Mouse (Mus musculus) heart, embryonic 11.5 days (tissue): ENCODE measurements around the gene Vamp5. TPM values are rescaled to one million over a fixed set of nuclear protein-coding genes. Genes with fewer than 3 reads are reported as not detected.

Experiments used
- ATAC-seq: fragments of 200-750 bp; cut with Nextera tagmentation; replicated peaks from 2 replicates; pipeline ENCODE4 v1.8.0; 2017; ENCODE audit warnings: moderate library complexity; ENCODE audit not compliant: insufficient number of reproducible peaks, low FRiP score, low TSS enrichment
- H3K27ac ChIP-seq: fragments of 300-500 bp; sonication (generic); 2 replicates; pipeline ENCODE4 v1.5.1; 2014; ENCODE audit warnings: mild to moderate bottlenecking, low read depth, low read length
- H3K27me3 ChIP-seq: fragments of 300-500 bp; sonication (generic); 2 replicates; pipeline ENCODE4 v1.6.1; 2014; ENCODE audit warnings: mild to moderate bottlenecking, low read length, mixed read lengths; ENCODE audit not compliant: control insufficient read depth, insufficient read depth
- H3K36me3 ChIP-seq: fragments of 300-500 bp; sonication (generic); 2 replicates; pipeline ENCODE4 v1.6.1; 2014; ENCODE audit warnings: mild to moderate bottlenecking, low read length, moderate library complexity, mixed read lengths; ENCODE audit not compliant: control insufficient read depth, insufficient read depth
- H3K4me1 ChIP-seq: fragments of 300-500 bp; sonication (generic); 2 replicates; pipeline ENCODE4 v1.6.1; 2014; ENCODE audit warnings: low read length; ENCODE audit not compliant: control insufficient read depth, insufficient read depth
- H3K4me2 ChIP-seq: fragments of 300-500 bp; sonication (generic); 2 replicates; pipeline ENCODE4 v1.6.1; 2014; ENCODE audit warnings: mild to moderate bottlenecking, moderate library complexity
- H3K4me3 ChIP-seq: fragments of 300-500 bp; sonication (generic); 2 replicates; pipeline ENCODE4 v1.5.1; 2014; ENCODE audit warnings: low read depth, low read length
- H3K9ac ChIP-seq: fragments of 300-500 bp; sonication (generic); 2 replicates; pipeline ENCODE4 v1.6.1; 2014; ENCODE audit warnings: mild to moderate bottlenecking, low read depth, low read length, moderate library complexity
- H3K9me3 ChIP-seq: fragments of 300-500 bp; sonication (generic); replicated peaks from 2 replicates; pipeline ENCODE4 v1.6.1; 2016; ENCODE audit warnings: low read length; ENCODE audit not compliant: control insufficient read depth
- WGBS: fragments of 180-500 bp; shearing (Covaris S2); extraction: QIAGEN DNeasy Blood & Tissue Kit; methylation state at CpG from one replicate; pipeline ENCODE4 v1.1.7; 2014; ENCODE audit not compliant: insufficient replicate concordance; 5-methylcytosine and 5-hydroxymethylcytosine counted together
- polyA plus RNA-seq: library from polyadenylated mRNA; unstranded; fragments of >200 nt; fragmentation: Nextera tagmentation; extraction: Ambion mirVana; gene quantifications from 2 replicates; pipeline ENCODE4 v1.2.1, GENCODE M21; 2014

Gene Vamp5
- polyA plus RNA-seq, 1 experiment from 2014 or later: 55.3 TPM

DNA sequence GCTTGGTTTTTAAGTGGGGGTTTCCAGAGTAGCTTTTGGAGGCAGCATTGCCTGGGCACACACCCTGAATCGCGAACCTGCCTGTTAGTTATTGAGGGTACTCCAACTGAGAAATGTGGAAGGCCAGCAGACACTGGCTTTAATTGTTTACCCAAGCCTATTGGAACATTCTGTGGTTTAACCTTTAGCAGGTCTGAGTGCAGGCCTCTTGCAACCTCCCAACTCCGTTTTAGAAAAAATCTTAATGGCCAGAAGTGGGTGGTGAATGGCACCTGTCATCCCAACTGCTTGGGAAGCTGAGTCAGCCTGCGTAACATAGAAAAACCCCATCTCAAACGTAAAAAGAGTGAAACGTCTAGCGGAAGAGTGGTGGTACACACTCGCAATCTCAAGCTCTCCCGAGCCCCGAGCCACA is 16.6 kb upstream of the Vamp5 start:
- H3K4me2 ChIP-seq: no peak overlapping the region
- H3K4me3 ChIP-seq: no peak overlapping the region
- no peaks in the 10 kb centered on the region for H3K27me3 ChIP-seq
- no peak overlapping the region for H3K9ac ChIP-seq
- ATAC-seq: no peak
- WGBS: 77% methylated on average over 10 of the region's 10 CpGs
- H3K36me3 ChIP-seq: no peaks in the 10 kb centered on the region
- H3K27ac ChIP-seq: no peak overlapping the region
- H3K4me1 ChIP-seq: peaks cover 4% of the 10 kb centered on the region; the same call in 1 of the 2 replicates
- H3K9me3 ChIP-seq: no peaks in the 10 kb centered on the region

DNA sequence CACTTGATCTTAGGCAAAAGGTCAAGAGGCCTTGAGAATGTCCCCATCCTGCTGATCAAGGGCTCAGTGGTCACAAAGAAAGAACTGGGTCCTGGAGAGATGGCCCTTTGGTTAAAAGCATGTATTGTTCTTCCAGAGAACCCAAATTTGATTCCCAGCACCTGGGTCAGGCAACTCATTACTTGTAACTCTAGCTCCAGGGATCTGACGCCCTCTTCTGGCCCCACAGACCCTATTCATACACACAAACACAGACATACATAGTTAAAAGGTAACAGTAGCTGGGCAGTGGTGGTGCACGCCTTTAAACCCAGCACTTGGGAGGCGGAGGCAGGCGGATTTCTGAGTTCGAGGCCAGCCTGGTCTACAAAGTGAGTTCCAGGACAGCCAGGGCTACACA is 12.1 kb upstream of the Vamp5 start:
- no peak for ATAC-seq
- no peak overlapping the region for H3K4me3 ChIP-seq
- no peak overlapping the region for H3K27ac ChIP-seq
- H3K27me3 ChIP-seq: no peaks in the 10 kb centered on the region
- no peak overlapping the region for H3K9ac ChIP-seq
- 0 out of 2 replicates have a peak, but pooled peaks cover 2% of the 10 kb centered on the region for H3K36me3 ChIP-seq
- no peaks in the 10 kb centered on the region for H3K9me3 ChIP-seq
- WGBS: 92% methylated on average over 5 of the region's 5 CpGs
- H3K4me2 ChIP-seq: no peak overlapping the region
- peaks cover 19% of the 10 kb centered on the region for H3K4me1 ChIP-seq

DNA sequence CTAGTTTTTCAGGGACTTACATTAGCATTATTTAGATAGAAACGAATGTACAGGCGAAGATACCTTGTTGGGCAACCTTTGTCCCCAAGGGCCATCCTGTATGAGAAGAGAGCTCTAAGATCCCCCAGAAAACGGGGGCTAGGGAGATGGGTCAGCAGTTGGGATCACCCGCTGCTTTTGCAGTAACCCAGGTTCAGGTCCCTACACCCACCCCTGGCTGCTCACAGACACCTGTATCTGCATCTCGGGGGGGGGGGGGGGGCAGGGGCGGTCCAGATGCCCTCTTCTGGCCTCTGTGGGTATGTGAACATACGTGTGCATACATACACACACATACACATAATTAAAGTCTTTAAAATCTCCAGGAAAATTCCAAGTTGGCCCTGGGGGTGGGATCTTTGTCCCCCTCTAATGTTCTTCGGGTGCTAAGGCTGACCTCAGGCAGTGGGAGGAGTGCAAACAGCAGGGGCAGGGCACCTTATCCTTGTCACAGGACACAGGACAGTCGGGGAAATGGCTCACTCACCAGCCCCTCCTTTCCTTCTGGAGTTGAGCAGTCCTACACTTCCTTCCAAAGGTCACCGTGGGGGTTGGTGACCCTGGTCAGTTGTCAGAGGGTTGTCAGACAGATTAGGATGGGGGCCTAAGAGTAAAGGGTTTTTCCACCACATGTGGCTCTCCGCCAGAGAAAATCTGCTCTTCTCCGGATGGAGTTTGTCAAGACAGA is 10.7 kb upstream of the Vamp5 start:
- peak overlapping the region; percentile 97 for H3K27ac ChIP-seq
- peaks cover 19% of the 10 kb centered on the region for H3K4me1 ChIP-seq
- 0 out of 2 replicates have a peak, but pooled peaks cover 2% of the 10 kb centered on the region for H3K36me3 ChIP-seq
- peak overlapping the region; percentile 82 for H3K4me2 ChIP-seq
- peak; percentile 83 for ATAC-seq
- peak overlapping the region; percentile 93 for H3K9ac ChIP-seq
- H3K9me3 ChIP-seq: no peaks in the 10 kb centered on the region
- WGBS: 9% methylated on average over 12 of the region's 12 CpGs
- peak overlapping the region; percentile 60 for H3K4me3 ChIP-seq
- H3K27me3 ChIP-seq: no peaks in the 10 kb centered on the region

DNA sequence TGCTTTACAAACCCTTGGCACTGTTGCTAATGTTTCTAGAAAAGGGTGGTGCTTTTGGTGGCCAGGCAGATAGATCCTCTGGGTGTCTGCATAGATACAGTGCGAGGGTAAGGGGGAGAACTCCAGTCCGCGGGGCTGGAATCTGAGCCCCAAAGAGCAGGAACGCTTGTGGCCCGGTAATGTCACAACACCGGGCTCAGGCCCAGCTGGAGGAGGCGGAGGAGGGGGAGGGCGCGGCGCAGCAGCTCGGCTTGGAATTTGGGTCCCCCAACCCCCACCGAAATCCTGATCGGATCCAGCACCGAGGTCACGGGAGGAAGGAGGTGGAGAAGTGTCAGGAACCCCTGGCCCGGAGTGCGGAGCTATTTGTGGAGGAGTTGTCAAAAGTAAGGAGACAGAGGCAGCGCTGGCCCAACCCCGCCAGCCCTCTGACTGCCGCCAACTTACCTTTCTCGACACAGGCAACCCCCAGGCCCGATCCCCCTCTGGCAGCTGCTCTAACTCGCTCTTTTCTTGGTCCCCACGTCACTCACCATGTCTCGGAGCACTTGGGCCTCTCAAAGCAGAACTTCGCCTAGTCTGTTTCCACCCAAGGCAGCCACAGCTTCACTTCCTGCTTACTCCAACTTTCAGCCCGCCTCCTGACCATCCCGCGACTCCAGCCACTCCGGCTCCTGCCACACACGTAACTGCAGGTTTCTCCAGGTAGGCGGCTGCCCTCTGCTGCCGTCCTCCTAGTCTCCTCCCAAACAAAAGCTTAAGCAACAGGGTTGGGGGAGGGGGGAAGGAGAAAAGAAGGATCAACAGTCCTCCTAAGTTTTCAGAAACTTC is 9.9 kb upstream of the Vamp5 start, which contains the start of gene Vamp8:
TSS of gene Vamp8 (minus strand) at position 763 of the 831 bp plus-strand sequence.
- Histone ChIP-seq H3K4me2 (peak within 1 kb of the TSS; percentile 82), H3K9me3 (no peaks in the 10 kb centered on the region), H3K9ac (peak within 1 kb of the TSS; percentile 93), H3K27me3 (no peaks in the 10 kb centered on the region), H3K36me3 (peaks cover 5% of the 10 kb centered on the region), H3K4me3 (peak within 1 kb of the TSS; percentile 60), H3K4me1 (peaks cover 19% of the 10 kb centered on the region), H3K27ac (peak within 1 kb of the TSS; percentile 97)
- ATAC-seq: peak; percentile 55
- WGBS: under 1% methylated on average over 33 of the region's 33 CpGs

DNA sequence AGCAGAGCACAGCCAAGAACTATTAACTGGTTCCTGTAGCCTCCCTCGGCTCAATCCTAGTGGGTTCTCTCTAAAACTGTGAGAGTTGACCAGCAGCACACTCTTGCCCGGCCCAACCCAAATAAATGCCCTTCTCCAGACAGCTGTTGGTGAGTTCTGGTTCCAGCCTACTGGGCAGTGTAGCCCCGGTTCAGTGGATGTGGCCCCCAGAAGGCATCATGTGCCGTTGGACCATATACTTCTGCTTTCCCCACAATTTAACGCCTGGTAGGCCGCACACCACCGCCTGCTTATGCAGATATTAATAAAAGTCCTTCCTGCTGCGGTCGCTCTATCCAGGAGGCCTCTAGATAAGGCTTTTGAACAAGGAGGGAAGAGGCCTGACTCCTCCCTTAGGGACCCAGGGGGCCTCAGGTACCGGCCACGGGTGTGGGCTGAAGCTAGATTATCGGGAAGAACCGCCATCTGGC is 9.2 kb upstream of the Vamp5 start:
- peak overlapping the region; percentile 82 for H3K4me2 ChIP-seq
- 12% methylated on average over 13 of the region's 13 CpGs for WGBS
- no peaks in the 10 kb centered on the region for H3K9me3 ChIP-seq
- H3K27me3 ChIP-seq: no peaks in the 10 kb centered on the region
- H3K36me3 ChIP-seq: peaks cover 9% of the 10 kb centered on the region
- peak overlapping the region; percentile 93 for H3K9ac ChIP-seq
- peak overlapping the region; percentile 97 for H3K27ac ChIP-seq
- H3K4me3 ChIP-seq: peak overlapping the region; percentile 60
- ATAC-seq: peak; percentile 67; the same call in 1 of the 2 replicates
- H3K4me1 ChIP-seq: peaks cover 19% of the 10 kb centered on the region

DNA sequence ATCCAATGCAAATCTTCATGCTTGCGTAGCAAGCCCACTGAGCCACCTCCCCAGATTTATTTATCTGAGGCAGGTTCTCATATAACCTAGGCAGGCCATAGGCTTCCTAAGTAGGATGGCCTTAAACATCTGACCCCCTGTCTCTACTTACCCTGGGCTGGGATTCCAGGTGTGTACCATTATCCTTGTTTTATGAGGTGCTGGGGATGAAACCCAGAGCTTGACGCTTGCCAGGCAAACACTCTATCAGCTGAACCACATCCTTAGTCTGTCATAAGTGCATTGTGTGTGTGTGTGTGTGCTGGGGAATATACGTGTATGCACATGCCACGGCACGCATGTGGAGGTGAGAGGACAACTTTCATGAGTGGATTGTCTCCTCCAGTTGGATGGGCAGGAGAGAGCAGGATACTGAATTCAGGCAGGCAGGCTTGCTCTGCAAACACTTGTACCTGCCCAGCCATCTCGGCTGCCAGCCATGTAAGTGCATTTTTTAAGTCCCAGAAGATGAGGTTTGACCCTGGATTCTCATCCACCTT is 8.6 kb upstream of the Vamp5 start:
- no peaks in the 10 kb centered on the region for H3K27me3 ChIP-seq
- peak overlapping the region; percentile 97 for H3K27ac ChIP-seq
- no peaks in the 10 kb centered on the region for H3K9me3 ChIP-seq
- WGBS: 76% methylated on average over 6 of the region's 6 CpGs
- peaks cover 19% of the 10 kb centered on the region for H3K4me1 ChIP-seq
- H3K4me2 ChIP-seq: peak overlapping the region; percentile 82
- peaks cover 10% of the 10 kb centered on the region for H3K36me3 ChIP-seq
- peak overlapping the region; percentile 60 for H3K4me3 ChIP-seq
- H3K9ac ChIP-seq: peak overlapping the region; percentile 93
- no peak for ATAC-seq

DNA sequence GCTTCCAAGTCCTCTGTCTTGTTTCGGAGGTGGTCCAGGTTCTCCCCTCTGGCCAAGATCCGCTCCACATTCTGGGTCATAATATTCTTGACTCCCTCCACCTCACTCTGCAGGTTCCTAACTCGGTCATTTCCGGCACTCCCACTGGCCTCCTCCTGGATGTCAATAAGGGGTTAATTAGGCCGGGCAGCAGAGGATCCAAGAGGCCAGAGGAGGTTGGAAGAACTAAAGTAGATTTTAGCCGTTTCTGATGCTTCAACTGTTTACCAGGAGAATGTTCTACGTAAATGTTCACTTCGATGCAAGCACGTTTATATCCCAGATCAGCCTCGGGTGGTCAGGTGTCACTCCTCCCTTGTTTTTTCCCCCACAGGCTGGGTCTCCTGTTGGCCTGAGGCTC is 8.0 kb upstream of the Vamp5 start:
- WGBS: 71% methylated on average over 10 of the region's 10 CpGs
- peaks cover 10% of the 10 kb centered on the region for H3K36me3 ChIP-seq
- peaks cover 18% of the 10 kb centered on the region for H3K4me1 ChIP-seq
- H3K27me3 ChIP-seq: no peaks in the 10 kb centered on the region
- H3K4me2 ChIP-seq: peak overlapping the region; percentile 82
- 0 out of 2 replicates have a peak overlapping the region, but pooled peaks have one; percentile 35 for H3K27ac ChIP-seq
- no peaks in the 10 kb centered on the region for H3K9me3 ChIP-seq
- no peak for ATAC-seq
- no peak overlapping the region for H3K4me3 ChIP-seq
- no peak overlapping the region; the same call in 1 of the 2 replicates for H3K9ac ChIP-seq

DNA sequence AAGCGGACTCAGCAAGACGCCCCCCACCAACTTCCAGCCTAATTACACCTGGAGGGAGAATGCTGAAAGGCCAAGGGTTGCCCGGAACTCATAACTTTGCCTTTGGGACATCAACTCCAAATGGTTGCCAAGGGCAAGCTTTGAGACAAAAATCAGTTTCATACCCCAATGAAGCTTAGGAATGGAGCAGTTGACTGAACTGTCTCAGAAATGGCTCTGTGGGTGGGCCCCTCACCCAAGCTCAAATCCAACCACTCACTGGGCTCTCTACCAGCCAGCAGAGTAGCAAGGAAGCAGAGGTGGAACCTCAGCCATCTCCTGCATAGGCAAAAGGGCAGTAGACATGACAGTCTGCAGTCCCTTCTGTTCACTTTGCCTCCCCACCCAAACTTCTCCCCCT is 7.5 kb upstream of the Vamp5 start:
- Histone ChIP-seq H3K36me3 (peaks cover 10% of the 10 kb centered on the region), H3K9me3 (no peaks in the 10 kb centered on the region), H3K4me3 (no peak overlapping the region), H3K27me3 (no peaks in the 10 kb centered on the region), H3K4me2 (peak overlapping the region; percentile 82; the same call in 1 of the 2 replicates), H3K27ac (no peak overlapping the region), H3K4me1 (peaks cover 16% of the 10 kb centered on the region), H3K9ac (no peak overlapping the region)
- WGBS: 77% methylated on average over 3 of the region's 3 CpGs
- no peak for ATAC-seq
